Mouse (Mus musculus) heart, embryonic 11.5 days (tissue): ENCODE measurements at regions not wholly inside any gene's neighbourhood (a gene's known extent, or its start where the extent isn't known, plus 50 kb on each side); places are given as distances from the start of the nearest gene placed in this dataset.
"Not testable (repeated sequence)": the region's sequence is repeated elsewhere in the genome, so short reads cannot be mapped to it uniquely, and the experiment has no call there.

Experiments
- ATAC-seq: fragments of 200-750 bp; cut with Nextera tagmentation; replicated peaks from 2 replicates; pipeline ENCODE4 v1.8.0; 2017; ENCODE audit warnings: moderate library complexity; ENCODE audit not compliant: insufficient number of reproducible peaks, low FRiP score, low TSS enrichment
- H3K27ac ChIP-seq: fragments of 300-500 bp; sonication (generic); 2 replicates; pipeline ENCODE4 v1.5.1; 2014; ENCODE audit warnings: mild to moderate bottlenecking, low read depth, low read length
- H3K27me3 ChIP-seq: fragments of 300-500 bp; sonication (generic); 2 replicates; pipeline ENCODE4 v1.6.1; 2014; ENCODE audit warnings: mild to moderate bottlenecking, low read length, mixed read lengths; ENCODE audit not compliant: control insufficient read depth, insufficient read depth
- H3K36me3 ChIP-seq: fragments of 300-500 bp; sonication (generic); 2 replicates; pipeline ENCODE4 v1.6.1; 2014; ENCODE audit warnings: mild to moderate bottlenecking, low read length, moderate library complexity, mixed read lengths; ENCODE audit not compliant: control insufficient read depth, insufficient read depth
- H3K4me1 ChIP-seq: fragments of 300-500 bp; sonication (generic); 2 replicates; pipeline ENCODE4 v1.6.1; 2014; ENCODE audit warnings: low read length; ENCODE audit not compliant: control insufficient read depth, insufficient read depth
- H3K4me2 ChIP-seq: fragments of 300-500 bp; sonication (generic); 2 replicates; pipeline ENCODE4 v1.6.1; 2014; ENCODE audit warnings: mild to moderate bottlenecking, moderate library complexity
- H3K4me3 ChIP-seq: fragments of 300-500 bp; sonication (generic); 2 replicates; pipeline ENCODE4 v1.5.1; 2014; ENCODE audit warnings: low read depth, low read length
- H3K9ac ChIP-seq: fragments of 300-500 bp; sonication (generic); 2 replicates; pipeline ENCODE4 v1.6.1; 2014; ENCODE audit warnings: mild to moderate bottlenecking, low read depth, low read length, moderate library complexity
- H3K9me3 ChIP-seq: fragments of 300-500 bp; sonication (generic); replicated peaks from 2 replicates; pipeline ENCODE4 v1.6.1; 2016; ENCODE audit warnings: low read length; ENCODE audit not compliant: control insufficient read depth
- WGBS: fragments of 180-500 bp; shearing (Covaris S2); extraction: QIAGEN DNeasy Blood & Tissue Kit; methylation state at CpG from one replicate; pipeline ENCODE4 v1.1.7; 2014; ENCODE audit not compliant: insufficient replicate concordance; 5-methylcytosine and 5-hydroxymethylcytosine counted together

- Histone ChIP-seq H3K9me3 (no peaks in the 10 kb centered on the region), H3K27me3 (peaks cover 3% of the 10 kb centered on the region; the same call in 1 of the 2 replicates), H3K36me3 (no peaks in the 10 kb centered on the region), H3K4me1 (peaks cover 13% of the 10 kb centered on the region), H3K4me3 (no peak overlapping the region), H3K27ac (no peak overlapping the region), H3K9ac (no peak overlapping the region), H3K4me2 (no peak overlapping the region)
- ATAC-seq, result no peak
- 24% methylated on average over 11 of the region's 11 CpGs for WGBS
Observed at GRCm38 (mm10) chr12:29356681-29357397, 171.3 kb upstream of the Myt1l start.

GRCm38 (mm10) chr12:29361236-29361635 is 166.9 kb upstream of the Myt1l start:
- Histone ChIP-seq H3K9me3 (no peaks in the 10 kb centered on the region), H3K4me1 (peaks cover 13% of the 10 kb centered on the region), H3K27ac (no peak overlapping the region), H3K4me3 (no peak overlapping the region), H3K27me3 (no peaks in the 10 kb centered on the region), H3K36me3 (no peaks in the 10 kb centered on the region), H3K9ac (no peak overlapping the region), H3K4me2 (no peak overlapping the region)
- 80% methylated on average over 6 of the region's 6 CpGs for WGBS
- no peak for ATAC-seq

GRCm38 (mm10) chr12:29367741-29368106 is 160.5 kb upstream of the Myt1l start:
- H3K9me3 ChIP-seq, ATAC-seq, H3K27me3 ChIP-seq, H3K9ac ChIP-seq, H3K4me1 ChIP-seq, H3K27ac ChIP-seq, H3K36me3 ChIP-seq: not testable (repeated sequence)
- H3K4me3 ChIP-seq, result peak overlapping the region; percentile 18; the same call in 1 of the 2 replicates
- WGBS, result 47% methylated on average over 3 of the region's 3 CpGs
- peak overlapping the region; percentile 61 for H3K4me2 ChIP-seq

- peak overlapping the region; percentile 61 for H3K4me2 ChIP-seq
- no peak overlapping the region for H3K9ac ChIP-seq
- no peaks in the 10 kb centered on the region for H3K36me3 ChIP-seq
- H3K9me3 ChIP-seq, result no peaks in the 10 kb centered on the region
- 24% methylated on average over 19 of the region's 19 CpGs for WGBS
- H3K27ac ChIP-seq, result no peak overlapping the region
- peak overlapping the region; percentile 18; the same call in 1 of the 2 replicates for H3K4me3 ChIP-seq
- H3K27me3 ChIP-seq, result no peaks in the 10 kb centered on the region
- no peak for ATAC-seq
- 0 out of 2 replicates have a peak, but pooled peaks cover 2% of the 10 kb centered on the region for H3K4me1 ChIP-seq
Observed at GRCm38 (mm10) chr12:29368107-29368819, 159.9 kb upstream of the Myt1l start.

GRCm38 (mm10) chr12:29368820-29369175 is 159.4 kb upstream of the Myt1l start:
- ATAC-seq, result no peak
- no peak overlapping the region for H3K9ac ChIP-seq
- H3K27ac ChIP-seq, result no peak overlapping the region
- no peak overlapping the region for H3K4me3 ChIP-seq
- H3K27me3 ChIP-seq, result no peaks in the 10 kb centered on the region
- no peaks in the 10 kb centered on the region for H3K9me3 ChIP-seq
- H3K4me1 ChIP-seq, result 0 out of 2 replicates have a peak, but pooled peaks cover 2% of the 10 kb centered on the region
- 30% methylated on average over 5 of the region's 5 CpGs for WGBS
- H3K4me2 ChIP-seq, result peak overlapping the region; percentile 61
- H3K36me3 ChIP-seq, result no peaks in the 10 kb centered on the region

GRCm38 (mm10) chr12:29391756-29392155 is 136.4 kb upstream of the Myt1l start:
- Histone ChIP-seq H3K36me3 (no peaks in the 10 kb centered on the region), H3K4me3 (no peak overlapping the region), H3K9me3 (no peaks in the 10 kb centered on the region), H3K9ac (no peak overlapping the region), H3K4me2 (no peak overlapping the region), H3K4me1 (0 out of 2 replicates have a peak, but pooled peaks cover 5% of the 10 kb centered on the region), H3K27ac (no peak overlapping the region), H3K27me3 (no peaks in the 10 kb centered on the region)
- ATAC-seq, result no peak
- WGBS, result 81% methylated on average over 5 of the region's 5 CpGs

- no peak for ATAC-seq
- no peak overlapping the region for H3K9ac ChIP-seq
Observed at GRCm38 (mm10) chr12:29394271-29394670, 133.9 kb upstream of the Myt1l start.

GRCm38 (mm10) chr12:29394881-29395280 is 133.3 kb upstream of the Myt1l start:
- Histone ChIP-seq H3K9me3 (no peaks in the 10 kb centered on the region), H3K4me3 (no peak overlapping the region), H3K27ac (no peak overlapping the region), H3K27me3 (no peaks in the 10 kb centered on the region), H3K9ac (no peak overlapping the region), H3K4me2 (no peak overlapping the region), H3K4me1 (0 out of 2 replicates have a peak, but pooled peaks cover 5% of the 10 kb centered on the region), H3K36me3 (no peaks in the 10 kb centered on the region)
- no peak for ATAC-seq
- WGBS, result 60% methylated on average over 6 of the region's 6 CpGs

More at GRCm38 (mm10) chr12:29394271-29394670, 133.9 kb upstream of the Myt1l start:
- Histone ChIP-seq H3K4me1 (0 out of 2 replicates have a peak, but pooled peaks cover 5% of the 10 kb centered on the region), H3K9me3 (no peaks in the 10 kb centered on the region), H3K27me3 (no peaks in the 10 kb centered on the region), H3K4me2 (no peak overlapping the region), H3K4me3 (no peak overlapping the region), H3K36me3 (no peaks in the 10 kb centered on the region), H3K27ac (no peak overlapping the region)
- 62% methylated on average over 1 of the region's 1 CpGs for WGBS
